Mouse (Mus musculus) adipose tissue, adult 10 weeks (tissue): ENCODE results near the gene Zfp655. TPM values are rescaled to one million over a fixed set of nuclear protein-coding genes. Genes with fewer than 3 reads are reported as not detected.

Experiments
- polyA plus RNA-seq: library from polyadenylated mRNA; stranded (reverse); fragments of 350-450 nt; fragmentation: Illumina TruSeq; extraction: RNeasy Lipid Tissue Mini Kit (QIAGEN cat#74804); gene quantifications from one replicate; pipeline ENCODE4 v1.2.3, GENCODE M21; 2014; ENCODE audit warnings: low read depth, low replicate concordance

Gene Zfp655
- polyA plus RNA-seq, result 23.3 TPM

GRCm38 (mm10) chr5:145231367-145231871 lies at the start of gene Zfp655:
Zfp655 (plus strand) TSS chr5:145231715.

GRCm38 (mm10) chr5:145191962-145192361 lies 39.6 kb upstream of the Zfp655 start, which contains the start of gene Atp5j2:
Atp5j2 (minus strand) TSS chr5:145192062.

GRCm38 (mm10) chr5:145201321-145201991 lies 30.1 kb upstream of the Zfp655 start, which contains the start of gene Zkscan14:
Zkscan14 (minus strand) TSS chr5:145201868.

GRCm38 (mm10) chr5:145203936-145204691 lies 27.4 kb upstream of the Zfp655 start, which contains the start of gene Zkscan5:
Zkscan5 (plus strand) TSS chr5:145204562.

GRCm38 (mm10) chr5:145280371-145281143 lies 49.0 kb downstream of the Zfp655 start, which contains the start of gene Zscan25:
Zscan25 (plus strand) TSS chr5:145280500.

Other genes starting within 250 kb of the Zfp655 start
- 1.9 TPM for gene Gm4871, start 199.0 kb upstream of the Zfp655 start, polyA plus RNA-seq
- gene 1700018F24Rik, start 188.7 kb upstream of the Zfp655 start, polyA plus RNA-seq, result 2.1 TPM
- gene Arpc1a, start 147.9 kb upstream of the Zfp655 start, polyA plus RNA-seq, result 144 TPM
- 0.11 TPM for gene Kpna7, start 147.7 kb upstream of the Zfp655 start, polyA plus RNA-seq
- 316 TPM for gene Arpc1b, start 117.5 kb upstream of the Zfp655 start, polyA plus RNA-seq
- gene Pdap1, start 91.5 kb upstream of the Zfp655 start, polyA plus RNA-seq, result 75.4 TPM
- 100 TPM for gene Bud31, start 91.4 kb upstream of the Zfp655 start, polyA plus RNA-seq
- 14.8 TPM for gene Ptcd1, start 64.6 kb upstream of the Zfp655 start, polyA plus RNA-seq
- gene Cpsf4, start 64.5 kb upstream of the Zfp655 start, polyA plus RNA-seq, result 19.5 TPM
- 228 TPM for gene Atp5j2, start 39.7 kb upstream of the Zfp655 start, polyA plus RNA-seq
- 8.3 TPM for gene Zkscan14, start 29.8 kb upstream of the Zfp655 start, polyA plus RNA-seq
- gene Zkscan5, start 27.2 kb upstream of the Zfp655 start, polyA plus RNA-seq, result 10.3 TPM
- gene Zscan25, start 48.8 kb downstream of the Zfp655 start, polyA plus RNA-seq, result 14.2 TPM
- gene Cyp3a57, start 113.6 kb downstream of the Zfp655 start, polyA plus RNA-seq, result not detected
- gene Cyp3a16, start 238.0 kb downstream of the Zfp655 start, polyA plus RNA-seq, result not detected